Mouse (Mus musculus): ENCODE data around the gene Akap2. TPM values are rescaled to one million over a fixed set of nuclear protein-coding genes. Genes with fewer than 3 reads are reported as not detected.

Gene Akap2
- polyA plus RNA-seq, 1 experiment, result 19.3 TPM

- Histone ChIP-seq H3K79me2 (ENCODE audit: control insufficient read depth, insufficient read depth) (peaks cover 39% of the 10 kb centered on the region), H3K36me3 (ENCODE audit: control insufficient read depth, insufficient read depth) (peaks cover 14% of the 10 kb centered on the region), H3ac (ENCODE audit: control insufficient read depth, insufficient read length) (no peak overlapping the region), H3K4me2 (ENCODE audit: low read depth) (no peak overlapping the region), H3K4me3 (no peak overlapping the region), H3K27me3 (ENCODE audit: control insufficient read depth, insufficient read depth, insufficient read length) (no peaks in the 10 kb centered on the region)
- TF ChIP-seq MYOG (IDR thresholded peaks at IDR 0.05; ENCODE audit: control insufficient read depth in 1 of 3, insufficient read depth in 1 of 3, insufficient read length in 2 of 3, low read depth in 2 of 3), result peak in 2 of 3 experiments; percentile 55 to 75
- no peak for TF ChIP-seq MAX (IDR thresholded peaks at IDR 0.05; ENCODE audit: low read depth)
- TF ChIP-seq MYOD1 (IDR thresholded peaks at IDR 0.05; ENCODE audit: control insufficient read depth in 1 of 3, insufficient read length in 2 of 3, low read depth in 2 of 3), result peak in 2 of 3 experiments; percentile 5 to 53
These were observed 95.6 kb downstream of the Akap2 start for GRCm38 (mm10) chr4:57812916-57813575.

DNA sequence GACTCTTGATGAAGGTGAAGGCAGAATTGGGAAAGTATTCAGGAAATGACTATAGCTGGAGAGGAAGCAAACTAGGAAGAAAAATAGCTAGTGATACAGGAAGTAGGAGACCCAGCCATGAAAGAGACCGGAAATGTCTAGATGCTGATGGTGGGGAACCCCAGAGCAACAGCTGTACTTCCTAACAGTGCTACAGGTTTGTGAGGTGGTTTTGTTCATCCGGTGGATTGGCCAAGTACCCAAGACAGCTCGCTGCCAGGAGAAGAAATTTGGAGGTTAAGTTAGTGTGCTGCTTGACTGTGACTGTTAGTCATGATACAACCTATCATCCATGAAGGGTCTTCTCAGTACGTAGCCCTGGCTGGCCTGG lies 96.1 kb downstream of the Akap2 start:
- no peaks in the 10 kb centered on the region for H3K27me3 ChIP-seq (ENCODE audit: control insufficient read depth, insufficient read depth, insufficient read length)
- no peak overlapping the region for H3K4me2 ChIP-seq (ENCODE audit: low read depth)
- H3K36me3 ChIP-seq (ENCODE audit: control insufficient read depth, insufficient read depth), result peaks cover 14% of the 10 kb centered on the region
- TF ChIP-seq REST (IDR thresholded peaks at IDR 0.05; ENCODE audit: insufficient read depth, insufficient read length), result no peak
- TF ChIP-seq MYOG (IDR thresholded peaks at IDR 0.05; ENCODE audit: control insufficient read depth in 1 of 3, insufficient read depth in 1 of 3, insufficient read length in 2 of 3, low read depth in 2 of 3), result no peak
- no peak for TF ChIP-seq MAX (IDR thresholded peaks at IDR 0.05; ENCODE audit: low read depth)
- no peak for TF ChIP-seq POLR2AphosphoS2 (IDR thresholded peaks at IDR 0.05; ENCODE audit: insufficient read length, low read depth)
- TF ChIP-seq CEBPB (IDR thresholded peaks at IDR 0.05; ENCODE audit: insufficient read depth, poor library complexity, severe bottlenecking), result no peak
- no peak for TF ChIP-seq MYOD1 (IDR thresholded peaks at IDR 0.05; ENCODE audit: control insufficient read depth in 1 of 3, insufficient read length in 2 of 3, low read depth in 2 of 3)
- no peak for TF ChIP-seq USF1 (IDR thresholded peaks at IDR 0.05; ENCODE audit: low read depth)
- no peak for TF ChIP-seq TCF3 (IDR thresholded peaks at IDR 0.05; ENCODE audit: insufficient read length, low read depth)
- no peak for TF ChIP-seq SRF (IDR thresholded peaks at IDR 0.05; ENCODE audit: control insufficient read depth, insufficient read length, low read depth)
- TF ChIP-seq POLR2A (IDR thresholded peaks at IDR 0.05; ENCODE audit: insufficient read length, low read depth), result no peak
- TF ChIP-seq TCF12 (IDR thresholded peaks at IDR 0.05; ENCODE audit: insufficient read depth, poor library complexity, severe bottlenecking), result no peak
- H3K4me3 ChIP-seq, result no peak overlapping the region
- no peak overlapping the region for H3ac ChIP-seq (ENCODE audit: control insufficient read depth, insufficient read length)
- H3K79me2 ChIP-seq (ENCODE audit: control insufficient read depth, insufficient read depth), result peaks cover 34% of the 10 kb centered on the region

DNA sequence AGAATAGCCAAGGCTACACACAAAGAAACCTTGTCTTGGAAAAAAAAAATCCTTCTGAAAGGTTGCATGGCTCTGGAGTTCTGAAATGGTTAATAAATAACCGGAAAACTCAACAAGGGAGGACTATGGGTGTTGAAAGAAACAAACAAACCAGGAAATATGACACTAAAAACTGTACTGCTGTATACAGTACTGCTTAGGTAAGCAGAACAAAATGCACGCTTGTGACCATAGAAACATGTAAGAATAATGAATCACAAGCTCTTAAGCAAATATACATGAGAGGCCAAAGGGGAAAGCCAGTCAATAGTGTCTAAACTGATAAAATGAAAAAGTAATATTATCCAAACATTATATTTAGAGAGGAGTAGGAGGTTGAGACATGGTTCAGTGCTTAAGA lies 97.9 kb downstream of the Akap2 start:
- Histone ChIP-seq H3K79me2 (ENCODE audit: control insufficient read depth, insufficient read depth) (peaks cover 23% of the 10 kb centered on the region), H3K4me3 (no peak overlapping the region), H3K27me3 (ENCODE audit: control insufficient read depth, insufficient read depth, insufficient read length) (no peaks in the 10 kb centered on the region), H3K4me2 (ENCODE audit: low read depth) (no peak overlapping the region), H3K36me3 (ENCODE audit: control insufficient read depth, insufficient read depth) (peaks cover 14% of the 10 kb centered on the region), H3ac (ENCODE audit: control insufficient read depth, insufficient read length) (no peak overlapping the region)
- TF ChIP-seq MYOD1 (IDR thresholded peaks at IDR 0.05; ENCODE audit: control insufficient read depth in 1 of 3, insufficient read length in 2 of 3, low read depth in 2 of 3), result no peak
- TF ChIP-seq MYOG (IDR thresholded peaks at IDR 0.05; ENCODE audit: control insufficient read depth in 1 of 3, insufficient read depth in 1 of 3, insufficient read length in 2 of 3, low read depth in 2 of 3), result no peak
- no peak for TF ChIP-seq USF1 (IDR thresholded peaks at IDR 0.05; ENCODE audit: low read depth)
- no peak for TF ChIP-seq SRF (IDR thresholded peaks at IDR 0.05; ENCODE audit: control insufficient read depth, insufficient read length, low read depth)
- no peak for TF ChIP-seq TCF12 (IDR thresholded peaks at IDR 0.05; ENCODE audit: insufficient read depth, poor library complexity, severe bottlenecking)

DNA sequence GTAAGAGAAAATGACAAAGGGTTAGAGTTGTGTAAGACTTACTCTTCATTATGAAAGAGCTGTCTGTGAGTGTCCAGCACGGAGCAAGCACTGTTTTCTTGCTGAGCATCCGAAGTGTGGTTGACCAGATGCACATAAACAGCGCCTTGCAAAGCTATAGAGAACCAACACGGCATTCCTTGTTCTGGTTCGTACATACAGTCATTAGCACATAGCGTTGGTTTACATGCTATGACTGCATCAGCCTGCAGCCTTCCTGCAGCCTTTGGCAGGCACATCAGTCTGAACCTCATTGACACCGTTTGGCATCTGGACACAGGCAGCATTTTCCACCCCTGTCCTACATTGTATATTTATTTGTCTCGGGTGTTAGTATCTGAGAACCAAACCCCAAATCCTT lies 98.7 kb downstream of the Akap2 start:
- TF ChIP-seq E2F4 (IDR thresholded peaks at IDR 0.05; ENCODE audit: insufficient read depth), result no peak
- TF ChIP-seq MYOG (IDR thresholded peaks at IDR 0.05; ENCODE audit: control insufficient read depth in 1 of 3, insufficient read depth in 1 of 3, insufficient read length in 2 of 3, low read depth in 2 of 3), result no peak
- no peak for TF ChIP-seq MYOD1 (IDR thresholded peaks at IDR 0.05; ENCODE audit: control insufficient read depth in 1 of 3, insufficient read length in 2 of 3, low read depth in 2 of 3)
- no peak for TF ChIP-seq TCF12 (IDR thresholded peaks at IDR 0.05; ENCODE audit: insufficient read depth, poor library complexity, severe bottlenecking)
- TF ChIP-seq TCF3 (IDR thresholded peaks at IDR 0.05; ENCODE audit: insufficient read length, low read depth), result no peak
- TF ChIP-seq REST (IDR thresholded peaks at IDR 0.05; ENCODE audit: insufficient read depth, insufficient read length), result no peak
- no peak for TF ChIP-seq SRF (IDR thresholded peaks at IDR 0.05; ENCODE audit: control insufficient read depth, insufficient read length, low read depth)
- no peak for TF ChIP-seq CEBPB (IDR thresholded peaks at IDR 0.05; ENCODE audit: insufficient read depth, poor library complexity, severe bottlenecking)
- TF ChIP-seq POLR2AphosphoS2 (IDR thresholded peaks at IDR 0.05; ENCODE audit: insufficient read length, low read depth), result no peak
- peaks cover 19% of the 10 kb centered on the region for H3K79me2 ChIP-seq (ENCODE audit: control insufficient read depth, insufficient read depth)
- H3K4me3 ChIP-seq, result no peak overlapping the region
- no peak overlapping the region for H3K4me2 ChIP-seq (ENCODE audit: low read depth)
- H3K27me3 ChIP-seq (ENCODE audit: control insufficient read depth, insufficient read depth, insufficient read length), result no peaks in the 10 kb centered on the region
- no peak overlapping the region for H3ac ChIP-seq (ENCODE audit: control insufficient read depth, insufficient read length)
- peaks cover 14% of the 10 kb centered on the region for H3K36me3 ChIP-seq (ENCODE audit: control insufficient read depth, insufficient read depth)

DNA sequence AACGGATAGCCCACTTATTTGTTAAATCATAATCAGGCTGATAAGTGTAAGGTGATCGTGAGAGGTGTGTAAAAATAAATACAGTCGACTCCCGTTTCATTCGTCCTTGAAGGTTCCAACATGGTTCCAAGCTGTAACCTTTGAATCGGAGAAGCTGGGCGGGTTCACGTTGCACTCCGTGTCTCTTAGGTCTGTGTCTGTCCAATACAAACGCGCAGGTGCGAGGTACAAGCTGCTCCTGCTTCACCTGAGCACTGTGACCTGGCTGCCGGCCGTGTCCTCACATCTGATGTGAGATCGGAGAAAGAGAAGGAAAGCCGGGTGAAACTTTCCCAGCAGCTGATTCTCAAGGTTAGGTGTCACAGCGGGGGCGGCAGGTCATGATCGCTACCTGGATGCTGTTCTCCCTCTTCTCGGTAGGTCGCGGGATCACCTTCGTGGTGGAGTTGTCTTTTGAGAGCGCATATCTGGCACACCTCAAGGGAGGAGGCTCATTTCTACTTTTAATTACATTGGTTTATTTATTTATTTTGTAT lies 103.5 kb downstream of the Akap2 start:
- Histone ChIP-seq H3K27me3 (ENCODE audit: control insufficient read depth, insufficient read depth, insufficient read length) (no peaks in the 10 kb centered on the region), H3K36me3 (ENCODE audit: control insufficient read depth, insufficient read depth) (peaks cover 5% of the 10 kb centered on the region), H3ac (ENCODE audit: control insufficient read depth, insufficient read length) (no peak overlapping the region), H3K4me3 (no peak overlapping the region), H3K79me2 (ENCODE audit: control insufficient read depth, insufficient read depth) (peaks cover 12% of the 10 kb centered on the region), H3K4me2 (ENCODE audit: low read depth) (no peak overlapping the region)
- no peak for TF ChIP-seq MAX (IDR thresholded peaks at IDR 0.05; ENCODE audit: low read depth)
- TF ChIP-seq USF1 (IDR thresholded peaks at IDR 0.05; ENCODE audit: low read depth), result no peak
- TF ChIP-seq CEBPB (IDR thresholded peaks at IDR 0.05; ENCODE audit: insufficient read depth, poor library complexity, severe bottlenecking), result no peak
